Mouse (Mus musculus): ENCODE results near the gene Mapre1.

DNA sequence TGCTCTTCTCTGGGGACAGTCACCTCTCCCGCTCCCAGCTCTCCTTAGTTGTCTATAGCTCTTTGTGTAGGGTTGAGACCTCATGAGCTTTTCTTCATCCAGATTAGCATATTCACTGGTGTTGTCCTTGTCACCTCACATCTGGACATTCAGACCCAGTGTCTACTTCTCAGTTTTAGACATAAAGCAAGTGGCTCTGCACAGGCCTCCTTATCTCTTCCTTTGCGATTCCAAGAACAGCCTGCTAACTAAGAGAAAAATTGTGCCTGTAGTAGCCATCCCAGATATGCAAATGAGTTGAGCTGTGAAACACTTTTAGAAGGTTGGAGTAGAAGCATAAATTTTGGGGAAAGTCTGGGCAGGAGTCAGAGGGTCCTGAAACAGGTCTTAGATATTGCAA, 16.6 kb upstream of the Mapre1 start:
- TF ChIP-seq GATA1 (IDR thresholded peaks at IDR 0.05; ENCODE audit: borderline replicate concordance, low read length) (no peak), CTCF (IDR thresholded peaks at IDR 0.05; ENCODE audit: low read depth, low read length) (no peak), POLR2AphosphoS5 (IDR thresholded peaks at IDR 0.05; ENCODE audit: insufficient replicate concordance, low read depth, low read length) (no peak), TAL1 (conservative IDR thresholded peaks at IDR 0.05; ENCODE audit: low read depth, low read length) (no peak)

Data from G1E (cell line).